Mouse (Mus musculus): Measurements from ENCODE around the gene 1810009A15Rik.

- TF ChIP-seq CTCF (IDR thresholded peaks at IDR 0.05; ENCODE audit: low read depth) (no peak), EP300 (optimal IDR thresholded peaks at IDR 0.05) (no peak)
Observed at GRCm38 (mm10) chr19:8880311-8881033, 8.2 kb upstream of the 1810009A15Rik start, which contains the start of gene Uqcc3.

All from stomach, postnatal 0 days (tissue).